Mouse (Mus musculus) lung, postnatal 25 days (tissue): ENCODE measurements at regions not wholly inside any gene's neighbourhood (a gene's known extent, or its start where the extent isn't known, plus 50 kb on each side); places are given as distances from the start of the nearest gene placed in this dataset.
"Not testable (repeated sequence)": the region's sequence is repeated elsewhere in the genome, so short reads cannot be mapped to it uniquely, and the experiment has no call there.

Source experiments
- DNase-seq: peaks from one replicate; pipeline ENCODE4 v3.0.0; 2022; ENCODE audit warnings: low spot score

GRCm38 (mm10) chr13:70012123-70012522 is 209.9 kb downstream of the Med10 start:
- DNase-seq = no peak

- no peak for DNase-seq
These were observed 213.0 kb downstream of the Med10 start for GRCm38 (mm10) chr13:70015183-70015582.

GRCm38 (mm10) chr13:70017535-70017934 is 215.3 kb downstream of the Med10 start:
- no peak for DNase-seq

- DNase-seq = no peak
These were observed 218.0 kb downstream of the Med10 start for GRCm38 (mm10) chr13:70019999-70020838.

DNA sequence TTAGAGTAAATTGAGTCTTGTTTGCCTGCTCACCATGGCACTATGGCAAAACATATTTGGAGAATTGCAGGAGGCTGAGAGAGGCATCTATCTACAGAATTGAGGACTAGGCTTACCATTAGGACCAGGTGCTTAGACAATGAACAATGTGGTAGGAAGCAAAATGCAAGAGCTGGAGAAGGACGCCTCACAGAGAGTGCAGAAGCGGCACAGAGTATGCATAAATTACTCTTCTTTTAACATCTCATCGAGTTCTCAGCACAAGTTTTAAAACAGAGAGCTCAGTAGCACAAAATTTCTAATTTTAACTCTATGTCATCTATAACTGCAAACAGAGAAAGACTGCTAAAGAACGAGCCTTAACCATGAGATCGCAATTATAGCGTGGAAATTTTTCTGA is 231.1 kb downstream of the Med10 start:
- DNase-seq = no peak

- no peak for DNase-seq
These were observed 231.6 kb downstream of the Med10 start for GRCm38 (mm10) chr13:70033763-70034162.

- no peak for DNase-seq
These were observed 235.9 kb downstream of the Med10 start for GRCm38 (mm10) chr13:70037985-70038667.

GRCm38 (mm10) chr13:70057920-70058319 is 255.7 kb downstream of the Med10 start:
- no peak for DNase-seq

DNA sequence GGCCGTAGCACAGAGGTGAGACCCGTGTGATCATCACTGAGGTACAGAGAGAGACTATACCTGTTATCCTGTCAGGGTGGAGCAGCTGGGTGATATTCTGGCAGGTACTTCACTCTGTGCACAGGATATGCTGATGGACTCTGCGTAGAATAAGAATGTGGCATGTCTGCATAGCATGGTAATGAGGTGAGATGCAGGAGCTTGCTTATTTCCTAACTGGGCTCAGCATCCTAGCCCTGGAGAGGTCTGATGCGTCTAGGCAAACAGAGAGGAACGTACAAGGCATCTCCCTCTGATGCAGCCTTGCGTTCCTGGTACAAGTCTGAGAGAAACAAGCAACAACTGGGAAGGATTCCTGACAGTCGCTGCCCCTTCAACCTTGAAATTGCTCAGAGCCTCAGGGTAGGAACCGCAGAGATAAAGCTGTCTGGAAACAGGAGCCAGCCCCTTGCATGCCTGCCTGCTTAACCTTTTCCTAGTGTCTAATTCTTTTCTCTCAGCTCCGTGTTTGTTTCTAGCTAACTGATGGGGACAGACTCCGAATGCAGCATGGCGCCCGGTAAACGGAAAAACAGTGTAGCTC is 259.3 kb downstream of the Med10 start:
- DNase-seq = no peak

- no peak for DNase-seq
These were observed 271.5 kb downstream of the Med10 start for GRCm38 (mm10) chr13:70073655-70074054.

DNA sequence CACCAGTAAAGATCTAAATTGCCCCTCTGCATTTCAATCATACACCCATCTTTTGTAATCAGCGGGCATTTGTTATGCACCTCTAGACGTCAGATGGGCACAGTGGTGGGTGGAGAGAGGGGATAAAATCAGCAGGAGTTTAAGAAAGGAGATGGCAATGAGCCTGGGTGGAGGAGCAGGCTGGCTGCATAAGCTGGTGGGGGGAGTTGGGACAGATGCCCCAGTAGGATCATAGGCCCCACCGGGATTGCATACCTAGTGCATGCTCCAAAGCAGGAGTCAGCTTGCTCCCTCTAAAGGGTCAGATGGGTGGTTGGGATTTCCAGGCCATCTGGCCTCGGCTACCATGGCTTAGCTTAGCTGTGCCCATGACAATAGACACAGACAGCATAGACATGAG is 273.2 kb downstream of the Med10 start:
- no peak for DNase-seq

DNA sequence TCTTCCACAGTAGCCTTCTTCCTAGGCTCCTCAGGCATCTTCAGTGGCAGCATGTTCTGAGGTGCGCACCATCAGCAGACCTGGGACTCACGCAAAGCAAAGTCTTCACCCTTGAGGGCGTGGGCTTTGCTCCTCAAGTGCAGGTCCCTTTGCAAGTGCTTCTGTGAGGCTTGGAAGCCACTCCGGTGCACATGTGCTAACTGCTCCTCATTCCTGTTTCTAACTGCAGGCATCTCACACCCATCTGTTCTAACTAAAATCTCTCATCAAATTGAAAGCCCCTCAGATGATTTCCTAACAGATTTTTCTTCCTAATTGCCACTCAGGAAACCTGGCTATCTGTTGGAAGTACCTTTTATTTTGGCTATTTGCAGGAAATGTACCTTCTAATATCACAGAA is 278.9 kb downstream of the Med10 start:
- DNase-seq = no peak

DNA sequence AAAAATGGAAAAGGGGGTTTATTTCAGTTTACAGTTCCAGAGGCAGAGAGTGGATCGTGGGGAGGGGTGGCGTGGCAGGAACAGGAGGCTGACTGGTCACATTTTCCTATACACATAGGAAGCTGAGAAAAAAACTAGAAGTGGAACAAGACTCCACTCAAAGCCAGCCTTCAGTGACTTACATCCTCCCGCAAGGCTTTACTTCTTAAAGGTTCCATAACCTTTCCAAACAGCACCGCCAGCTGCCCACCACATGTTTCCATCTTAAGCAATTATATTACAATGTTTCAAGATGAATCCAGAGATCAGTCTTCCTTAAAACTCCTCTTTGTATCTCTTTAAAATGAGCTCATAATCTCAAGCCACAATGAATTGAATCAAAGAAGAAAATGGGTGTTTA is 290.7 kb downstream of the Med10 start:
- no peak for DNase-seq

DNA sequence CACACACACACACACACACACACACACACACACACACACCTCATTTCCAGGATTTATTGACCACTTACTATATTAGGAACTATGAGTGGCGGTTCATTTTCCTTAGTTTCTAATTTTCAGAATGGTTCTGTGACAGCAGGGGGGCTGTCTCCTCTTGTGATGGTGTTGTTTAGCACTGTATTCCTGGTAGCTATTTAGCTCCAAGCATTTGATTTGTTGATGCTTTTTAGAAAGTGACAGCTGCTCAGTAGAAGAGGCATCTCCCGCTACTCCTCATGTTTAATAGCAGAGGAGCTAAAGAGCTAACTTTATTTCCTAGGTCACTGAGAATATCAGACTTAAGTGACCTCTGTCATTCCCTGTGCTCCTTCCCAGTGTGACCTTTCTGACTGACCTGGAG is 291.8 kb downstream of the Med10 start:
- DNase-seq = no peak

- DNase-seq = no peak
These were observed 294.5 kb downstream of the Med10 start for GRCm38 (mm10) chr13:70096430-70097301.

DNA sequence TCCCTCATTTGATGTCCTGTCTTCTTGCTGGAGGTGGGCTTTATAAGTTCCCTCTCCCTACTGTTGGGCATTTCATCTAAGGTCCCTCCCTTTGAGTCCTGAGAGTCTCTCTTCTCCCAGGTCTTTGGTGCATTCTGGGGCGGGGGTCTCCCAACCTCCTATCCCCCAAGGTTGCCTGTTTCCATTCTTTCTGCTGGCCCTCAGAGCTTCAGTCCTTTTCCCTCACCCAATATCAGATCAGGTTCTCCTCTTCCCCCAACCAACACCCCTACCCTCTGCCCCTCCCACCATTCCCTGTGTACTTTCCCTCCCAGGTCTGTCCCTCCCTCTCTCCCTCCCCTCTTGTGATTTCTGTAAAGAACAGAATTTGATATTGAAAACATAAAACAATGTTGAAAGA is 297.9 kb downstream of the Med10 start:
- not testable (repeated sequence) for DNase-seq

DNA sequence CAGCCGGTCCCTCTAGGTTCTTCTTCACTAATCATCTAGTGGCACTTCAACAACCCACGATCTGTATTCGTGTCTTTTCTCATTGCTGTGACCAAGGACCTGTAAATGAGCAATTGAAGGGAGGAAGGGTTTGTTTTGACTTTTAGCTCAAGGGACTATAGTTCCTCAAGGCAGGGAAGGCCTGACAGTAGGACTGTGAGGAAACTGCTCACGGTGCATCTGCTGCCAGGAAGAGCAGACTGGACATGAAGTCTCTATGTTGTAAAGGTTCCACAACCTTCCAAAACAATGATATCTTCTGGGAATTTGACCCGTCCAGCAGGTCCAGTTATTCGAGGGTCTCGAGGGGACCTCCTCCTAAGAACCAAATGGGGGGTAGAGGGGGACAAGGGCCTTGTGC is 300.8 kb downstream of the Med10 start:
- DNase-seq = no peak

- not testable (repeated sequence) for DNase-seq
These were observed 301.3 kb downstream of the Med10 start for GRCm38 (mm10) chr13:70103491-70103890.

- no peak for DNase-seq
These were observed 301.7 kb downstream of the Med10 start for GRCm38 (mm10) chr13:70103903-70104302.

DNA sequence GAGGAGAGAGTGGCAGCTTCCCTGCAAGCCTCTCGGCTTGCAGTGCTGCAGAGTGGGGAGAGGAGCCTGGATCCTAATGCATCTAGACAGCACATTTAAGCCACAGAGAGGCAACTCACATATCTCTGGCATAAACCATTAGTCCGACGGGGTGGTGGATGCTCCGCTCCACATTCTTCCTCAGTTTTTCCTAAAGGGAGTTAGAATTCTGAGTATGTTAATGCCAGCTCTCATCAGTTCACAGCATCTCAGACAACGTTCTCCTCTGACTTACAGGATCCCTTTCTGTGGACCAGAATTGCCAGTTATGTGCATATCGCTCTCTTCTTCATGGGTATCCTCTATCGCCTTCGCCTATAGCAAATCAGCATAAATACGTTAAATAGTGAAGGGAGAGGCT is 313.4 kb downstream of the Med10 start:
- DNase-seq = no peak

- no peak for DNase-seq
These were observed 322.8 kb downstream of the Med10 start for GRCm38 (mm10) chr13:70124860-70125545.

GRCm38 (mm10) chr13:70127310-70127709 is 325.1 kb downstream of the Med10 start:
- no peak for DNase-seq
